Mouse (Mus musculus): ENCODE measurements around the gene Cdca4.
"Not testable (repeated sequence)": the region's sequence is repeated elsewhere in the genome, so short reads cannot be mapped to it uniquely, and the experiment has no call there.

The Cdca4 gene

DNA sequence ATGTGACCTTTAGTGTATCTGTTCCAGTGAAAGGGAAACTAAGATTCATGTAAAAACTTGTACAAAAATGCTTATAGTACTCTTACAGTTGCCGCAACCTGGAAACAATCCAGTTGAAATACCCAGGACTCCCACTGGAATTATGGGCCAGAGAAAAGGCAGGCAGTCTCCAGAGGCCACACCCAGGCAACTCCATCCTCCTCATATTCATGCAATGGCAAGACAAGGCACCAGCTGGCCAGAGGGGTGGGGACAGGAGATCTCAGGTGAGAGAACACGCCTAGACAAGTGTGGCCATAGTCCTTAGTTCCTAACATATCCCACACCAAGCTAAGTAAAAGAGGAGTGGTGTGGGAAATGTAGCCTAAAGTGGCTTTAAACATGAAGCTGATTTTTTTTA is 6.5 kb downstream of the Cdca4 start:
- DNase-seq (ENCODE audit: low spot score in 2 of 2): peak in 1 of 2 experiments; percentile 4

DNA sequence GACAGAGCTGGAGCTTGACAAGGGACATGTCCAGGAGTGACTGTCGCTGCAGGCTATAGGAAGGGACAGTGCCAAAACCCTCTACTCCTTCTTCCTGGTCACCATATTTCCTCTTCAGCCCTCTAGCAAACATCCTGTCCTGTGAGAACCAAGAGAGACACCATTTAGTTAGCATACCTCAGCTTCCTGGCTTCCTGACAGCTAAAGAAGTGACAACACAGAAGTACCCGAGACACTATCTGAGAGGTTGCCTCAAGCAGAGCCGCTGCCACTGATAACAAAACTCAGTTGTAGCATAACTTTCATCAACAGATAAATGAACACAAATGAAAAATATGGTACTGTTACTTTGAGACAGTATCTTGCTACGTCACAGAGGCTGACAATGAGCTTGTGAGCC is 7.2 kb downstream of the Cdca4 start:
- DNase-seq (ENCODE audit: low spot score in 2 of 2): no peak

DNA sequence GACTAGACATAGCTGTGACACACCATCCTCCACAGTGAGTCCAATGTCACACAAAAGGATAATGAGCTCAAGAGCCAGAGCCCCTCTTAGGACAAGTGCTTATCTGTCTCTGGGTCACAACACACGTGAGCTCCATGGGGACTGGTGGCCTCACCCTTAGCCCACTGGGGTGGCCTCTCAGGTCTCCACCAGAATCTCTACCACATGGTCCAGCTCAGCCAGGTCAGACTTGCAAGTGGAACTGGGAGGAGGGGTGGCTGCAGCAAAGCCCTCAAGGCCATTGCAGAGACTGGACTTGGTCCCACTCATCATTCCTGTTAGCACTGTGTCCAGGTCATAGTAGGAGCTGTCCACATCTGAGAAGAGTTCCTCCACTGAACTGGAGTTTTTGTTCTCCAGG is 8.0 kb downstream of the Cdca4 start:
- DNase-seq (ENCODE audit: low spot score in 2 of 2): peak in 1 of 2 experiments; percentile 3

DNA sequence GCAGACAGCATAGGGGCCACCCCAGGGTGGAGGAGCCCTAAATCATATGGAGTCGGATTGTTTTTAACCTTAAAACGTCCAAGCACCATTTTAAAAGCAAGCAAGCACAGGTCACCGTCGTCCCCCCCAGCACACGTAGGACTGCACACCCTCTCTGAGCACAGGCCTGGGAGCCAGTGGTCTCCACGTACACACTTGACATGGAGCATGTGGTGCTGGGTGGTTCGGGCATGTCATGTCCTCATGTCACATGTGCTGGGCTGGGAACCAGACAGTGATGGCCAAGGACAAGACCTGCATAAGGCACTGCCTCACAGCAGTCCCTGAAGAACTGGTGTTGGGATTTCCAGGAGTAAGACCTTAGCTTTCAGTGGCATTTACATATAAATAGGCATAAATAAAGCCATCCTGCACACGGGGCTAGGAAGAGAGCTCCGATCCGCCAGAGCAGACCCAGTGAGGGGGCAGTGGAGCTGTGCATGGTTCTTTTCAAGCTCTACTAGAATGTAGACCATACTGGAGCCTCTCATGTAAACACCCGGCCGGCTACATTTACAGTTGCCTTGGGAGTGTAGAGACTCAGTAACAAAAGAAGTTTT is 8.7 kb downstream of the Cdca4 start:
- DNase-seq (ENCODE audit: low spot score in 2 of 2): no peak

DNA sequence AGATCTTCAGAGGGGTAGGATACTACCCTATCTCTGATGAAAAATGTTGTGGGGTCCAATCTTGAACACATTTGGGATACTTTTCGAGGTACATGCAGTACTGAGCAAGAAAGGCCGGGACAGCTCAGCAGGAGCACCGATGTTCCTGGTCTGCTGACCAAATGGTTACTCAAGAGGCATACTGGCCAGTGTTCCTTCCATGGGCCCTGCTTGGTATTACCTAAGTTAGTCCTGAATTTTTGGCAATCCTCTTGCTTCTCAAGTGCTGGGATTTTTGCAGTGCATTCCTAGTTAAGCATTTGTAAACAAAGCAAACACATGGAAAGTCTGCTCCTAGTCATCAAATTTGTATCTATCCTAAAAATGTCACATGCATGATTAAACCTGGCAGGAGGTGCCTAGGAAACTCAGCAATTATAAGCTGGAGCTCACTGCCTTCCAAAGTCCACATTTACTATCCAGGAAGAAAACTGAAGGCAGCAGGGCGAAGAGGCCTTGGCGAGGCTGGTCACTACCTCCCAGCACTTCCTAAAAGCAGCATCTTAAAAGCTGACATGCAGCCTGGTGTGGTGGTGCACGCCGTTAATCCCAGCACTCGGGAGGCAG is 10.1 kb downstream of the Cdca4 start:
- no peak for DNase-seq (ENCODE audit: low spot score in 2 of 2)

DNA sequence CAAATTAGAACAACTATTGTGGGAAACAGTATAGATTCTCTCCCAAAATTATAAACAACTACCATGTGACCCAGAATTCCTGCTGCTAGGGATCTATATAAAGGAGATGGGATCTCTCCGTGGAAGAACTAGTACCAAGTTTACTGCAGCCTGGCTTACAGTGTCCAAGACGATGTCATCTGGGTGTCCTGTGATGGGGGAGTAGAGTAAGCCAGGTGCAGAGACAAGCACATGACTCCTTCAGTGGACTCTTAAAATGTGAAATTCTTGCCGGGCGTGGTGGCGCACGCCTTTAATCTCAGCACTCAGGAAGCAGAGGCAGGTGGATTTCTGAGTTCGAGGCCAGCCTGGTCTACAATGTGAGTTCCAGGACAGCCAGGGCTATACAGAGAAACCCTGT is 12.4 kb downstream of the Cdca4 start:
- not testable (repeated sequence) for DNase-seq (ENCODE audit: low spot score in 2 of 2)

DNA sequence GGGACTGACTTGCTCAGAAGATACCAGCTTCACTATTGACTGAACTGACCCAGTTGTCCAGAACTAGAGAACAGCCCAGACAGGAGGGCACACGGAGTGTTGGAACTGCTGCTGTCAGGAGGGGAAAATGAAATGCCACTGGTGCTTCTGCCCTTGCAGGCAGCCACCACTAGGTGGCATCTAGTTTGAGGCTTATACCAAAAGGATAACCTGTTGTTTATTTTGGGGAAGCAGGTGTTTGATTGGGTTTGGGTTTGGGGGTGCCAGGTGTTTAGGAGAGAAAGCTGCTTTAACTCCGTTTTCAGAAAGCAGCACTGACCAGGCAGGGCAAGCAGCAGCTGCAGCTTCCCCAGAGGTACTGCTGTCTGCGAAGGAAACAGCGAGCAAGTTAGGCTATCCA is 12.9 kb downstream of the Cdca4 start:
- peak in 1 of 2 experiments; percentile 50 for DNase-seq (ENCODE audit: low spot score in 2 of 2)

DNA sequence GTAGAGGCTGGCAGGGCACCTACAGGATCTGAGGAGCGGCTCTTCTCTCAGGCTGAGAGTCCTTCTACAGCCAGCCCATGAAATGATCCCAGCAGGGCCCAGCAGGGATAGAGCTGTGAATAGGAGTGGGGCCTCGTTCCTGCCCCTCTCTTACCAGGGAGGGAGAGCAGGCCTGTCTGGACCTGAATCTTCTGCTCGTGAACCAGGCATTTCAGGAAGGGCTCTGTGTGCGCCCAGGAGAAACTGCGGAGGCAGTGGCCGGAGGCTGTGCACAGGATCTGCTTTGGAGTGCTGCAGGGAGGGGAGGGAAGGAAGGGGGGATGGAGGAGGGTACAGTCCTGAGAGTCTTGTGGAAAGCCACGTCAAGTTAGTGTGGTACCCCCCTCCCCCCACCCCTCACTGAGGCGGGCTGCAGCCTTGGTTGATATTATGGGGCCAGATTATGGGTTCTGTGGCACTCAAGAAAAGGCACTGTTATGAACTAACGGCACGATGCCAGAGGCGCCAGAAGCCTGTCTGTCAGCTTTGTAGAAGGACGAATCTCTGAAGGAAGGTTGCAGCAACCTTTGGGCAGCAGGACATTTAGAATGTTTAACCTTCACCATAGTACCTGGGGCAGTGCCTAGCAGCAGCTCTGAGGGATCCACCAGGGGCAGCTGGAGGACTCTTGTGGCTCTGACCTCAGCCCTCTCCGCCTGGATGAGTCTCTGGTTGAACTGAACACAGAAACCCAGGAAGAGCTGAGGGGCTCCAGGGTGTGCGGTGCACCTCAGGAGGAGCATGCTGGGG is 14.3 kb downstream of the Cdca4 start:
- no peak for DNase-seq (ENCODE audit: low spot score in 2 of 2)

DNA sequence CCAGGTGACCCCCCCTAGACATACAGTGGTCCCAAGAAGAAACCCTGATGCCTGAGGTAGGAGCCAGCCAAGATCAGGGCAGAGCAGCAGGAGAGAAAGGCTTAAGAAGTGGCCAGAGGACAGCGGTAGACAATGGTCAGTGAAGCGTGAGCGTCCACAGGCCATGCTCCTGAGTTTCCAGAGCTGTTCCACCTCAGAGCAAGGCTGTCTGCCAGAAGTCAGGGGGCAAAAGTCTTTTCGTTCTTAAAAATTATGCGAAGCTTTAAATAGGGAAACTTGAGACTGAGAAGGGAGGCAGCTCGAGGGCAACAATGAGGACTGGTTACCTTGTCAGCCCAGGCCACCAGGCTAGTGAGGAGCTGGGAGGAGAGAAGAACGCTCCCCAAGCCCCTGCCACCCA is 15.9 kb downstream of the Cdca4 start:
- DNase-seq (ENCODE audit: low spot score in 2 of 2): no peak

DNA sequence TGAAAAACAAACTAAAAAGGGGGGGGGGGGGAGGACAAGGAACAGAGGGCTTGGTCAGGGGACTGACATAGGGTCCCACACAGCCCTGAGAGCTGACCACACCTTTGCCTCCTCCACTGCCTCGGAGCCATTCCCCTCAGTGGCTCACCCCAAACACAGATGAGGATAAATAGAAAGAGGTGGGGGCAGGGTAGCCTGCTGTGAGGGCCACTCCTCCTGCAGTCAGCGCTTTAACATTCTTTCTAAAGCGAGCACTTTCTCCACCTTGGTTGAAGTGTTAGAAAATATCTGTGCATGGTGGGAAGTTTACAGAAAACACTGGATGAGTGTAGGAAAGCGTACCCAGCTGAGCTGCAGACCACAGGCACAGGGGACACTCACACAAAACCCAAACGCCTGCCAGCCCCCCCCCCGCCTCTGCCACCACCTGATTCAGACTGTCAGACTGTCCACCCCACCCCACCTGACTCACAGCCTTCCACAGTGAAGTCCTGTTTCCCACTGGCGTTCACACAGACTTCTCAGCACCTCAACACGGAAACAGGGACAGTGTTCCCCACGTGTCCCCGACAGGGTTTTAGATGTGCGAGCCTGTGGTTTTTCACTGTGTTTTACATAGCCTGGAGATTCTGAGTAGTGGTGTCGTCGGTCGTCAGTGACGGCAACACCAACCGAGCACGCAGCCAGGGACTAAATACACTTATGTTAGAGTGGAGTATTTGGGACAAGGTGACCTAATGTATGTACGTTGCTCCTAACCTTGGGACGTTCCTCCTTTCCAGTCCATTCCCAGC is 18.9 kb downstream of the Cdca4 start:
- no peak for DNase-seq (ENCODE audit: low spot score in 2 of 2)

DNA sequence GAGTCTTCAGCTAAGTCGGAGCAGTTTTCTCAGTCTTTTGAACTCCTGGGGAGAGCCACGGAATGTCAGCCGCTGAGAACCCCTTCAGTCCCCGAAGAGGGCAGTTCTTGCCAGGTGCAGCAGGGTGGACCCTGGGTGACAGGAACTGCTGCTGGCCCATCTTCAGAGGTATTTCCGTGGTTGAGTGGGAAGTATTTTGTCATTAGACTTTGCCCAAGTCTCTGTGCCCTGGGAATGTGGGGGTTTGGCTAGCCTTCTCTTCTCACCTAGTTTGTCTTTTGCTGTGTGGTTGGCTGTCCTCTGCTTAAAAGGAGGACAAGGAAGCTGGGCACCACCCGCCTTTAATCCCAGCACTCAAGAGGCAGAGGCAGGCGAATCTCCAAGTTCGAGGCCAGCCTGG is 19.6 kb downstream of the Cdca4 start:
- no peak for DNase-seq (ENCODE audit: low spot score in 2 of 2)

DNA sequence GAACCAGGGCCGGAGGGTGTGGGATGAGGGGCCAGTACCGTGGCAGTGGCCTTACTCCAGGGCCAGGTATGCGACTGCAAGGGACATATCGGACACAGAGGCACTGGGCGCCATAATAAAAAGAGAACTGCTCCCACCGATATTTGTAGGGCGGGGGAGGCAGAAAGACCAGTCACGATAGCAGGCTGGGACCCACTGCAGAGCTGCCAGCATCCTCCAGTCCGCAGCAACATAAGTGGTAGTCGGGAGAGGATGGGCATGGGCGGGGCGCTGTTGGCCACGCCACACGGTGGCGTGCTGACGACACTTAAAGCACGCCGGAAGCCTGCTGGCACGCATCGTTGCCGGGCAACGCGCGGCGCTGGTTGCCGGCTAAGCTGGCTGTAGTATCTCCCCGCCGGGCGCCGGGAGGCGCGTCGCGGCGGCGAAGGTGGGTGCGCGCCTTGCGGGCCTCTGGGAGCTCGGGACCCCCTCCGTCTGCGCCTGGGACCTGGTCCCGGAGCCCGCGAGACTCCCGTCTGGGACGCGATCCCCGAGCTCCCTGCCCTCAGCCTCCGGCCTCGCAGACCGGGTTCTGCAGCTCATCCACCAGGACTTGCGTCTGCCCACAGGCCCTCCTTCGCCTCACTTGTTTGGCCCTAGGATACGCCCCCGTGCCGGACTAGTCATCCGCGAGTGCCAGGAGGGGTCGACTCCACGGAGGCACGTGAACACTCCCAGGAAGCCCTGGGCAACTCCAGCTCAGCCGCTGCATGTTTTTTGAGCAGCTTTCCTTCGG is 20.4 kb downstream of the Cdca4 start, which contains the start of gene Clba1:
Clba1 (plus strand) TSS at position 351 of the 778 bp plus-strand sequence.
- peak; percentile 91 for DNase-seq (ENCODE audit: low spot score in 2 of 2)

DNA sequence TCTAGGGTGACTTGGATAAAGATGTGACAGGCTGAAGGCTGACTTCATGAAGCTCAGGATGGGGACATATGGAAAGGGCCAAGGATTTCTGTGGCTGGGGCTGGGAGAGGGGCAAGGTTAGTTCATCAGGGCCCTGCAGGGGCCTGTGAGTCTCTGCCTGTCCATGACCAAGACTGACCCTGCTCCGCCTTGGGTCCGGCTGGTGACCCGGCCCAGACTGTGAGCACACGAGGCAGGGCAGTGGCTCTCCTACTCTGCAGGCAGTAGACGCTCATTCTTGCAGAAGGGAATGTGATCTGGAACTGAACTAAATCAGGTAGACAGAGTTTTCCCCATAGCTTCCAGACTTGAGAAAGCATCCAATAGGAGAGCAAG is 21.0 kb downstream of the Cdca4 start:
- DNase-seq (ENCODE audit: low spot score in 2 of 2): no peak

DNA sequence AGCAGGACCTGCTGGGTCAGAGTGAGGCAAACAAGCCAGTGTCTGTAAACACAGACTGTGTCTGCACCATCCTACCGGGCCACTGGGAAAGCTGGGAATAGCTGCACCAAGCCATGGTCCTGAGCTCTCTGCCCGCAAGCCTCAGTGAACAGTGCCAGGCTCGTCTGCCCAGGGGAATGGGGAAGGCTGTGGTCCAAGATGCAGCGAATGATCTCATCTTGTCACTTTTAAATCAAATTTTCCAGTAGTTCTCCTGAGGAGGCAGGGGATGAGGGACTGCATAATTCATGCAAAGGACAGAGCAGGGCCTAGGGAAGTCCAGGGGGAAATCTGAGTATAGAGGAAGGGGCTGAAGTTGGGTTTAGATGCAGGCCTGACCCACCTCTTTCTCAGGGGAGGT is 21.4 kb downstream of the Cdca4 start:
- DNase-seq (ENCODE audit: low spot score in 2 of 2): no peak

DNA sequence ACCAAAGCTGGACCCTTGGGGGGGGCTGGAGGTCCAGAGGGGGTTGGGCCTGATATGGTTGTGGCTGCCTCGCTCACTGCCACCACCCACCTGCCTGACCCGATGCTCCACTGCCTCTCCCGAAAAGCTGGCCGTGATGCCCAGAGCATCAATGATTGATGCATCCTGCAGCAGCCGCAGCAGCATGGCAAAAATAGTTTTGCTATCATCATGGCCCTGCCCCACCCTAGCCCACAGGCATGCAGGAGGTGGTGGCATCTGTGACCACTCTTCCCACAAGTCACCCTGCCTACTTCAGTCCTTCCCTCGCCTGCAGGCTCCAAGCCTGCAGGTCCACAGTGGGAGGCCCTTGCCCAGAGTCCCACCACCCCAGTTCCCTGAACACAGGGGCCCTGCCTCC is 23.2 kb downstream of the Cdca4 start:
- no peak for DNase-seq (ENCODE audit: low spot score in 2 of 2)

DNA sequence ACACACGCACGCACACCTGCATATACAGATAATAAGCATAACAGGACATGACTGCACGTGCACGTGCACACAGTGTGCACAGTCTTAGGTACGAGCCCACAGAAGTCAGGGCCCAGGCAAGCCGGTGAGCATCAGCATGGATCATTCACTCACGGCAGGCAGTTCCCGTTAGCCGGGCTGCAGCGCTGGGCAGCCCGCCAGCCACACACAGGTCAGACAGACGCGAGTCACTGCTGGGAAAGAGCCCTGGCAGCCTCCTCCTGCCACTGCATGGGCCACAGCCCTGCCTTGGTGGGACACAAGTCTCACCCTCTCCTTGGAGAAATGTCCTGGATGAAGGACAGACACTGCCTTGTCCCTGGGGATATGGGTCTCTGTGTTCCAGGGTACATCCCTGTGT is 25.2 kb downstream of the Cdca4 start:
- no peak for DNase-seq (ENCODE audit: low spot score in 2 of 2)

DNA sequence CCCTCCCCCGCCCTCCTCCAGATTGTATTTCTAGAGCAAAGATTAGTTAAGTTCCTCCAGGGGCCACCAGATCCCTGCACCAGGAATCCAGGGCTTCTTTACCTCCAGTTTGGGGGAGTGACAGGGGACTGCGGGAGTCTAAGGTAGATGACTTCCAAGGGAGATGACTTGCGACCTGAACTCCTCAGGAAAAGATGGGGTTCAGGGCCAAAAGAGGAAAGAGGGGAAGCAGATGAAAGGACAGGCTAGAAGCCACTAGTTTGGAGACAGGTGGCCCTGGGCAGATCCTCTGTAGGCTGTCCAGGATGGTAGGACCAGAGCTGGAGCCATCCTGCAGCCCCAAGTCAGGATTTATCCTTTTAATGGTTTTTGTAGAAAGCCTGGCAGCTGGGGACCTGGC is 26.3 kb downstream of the Cdca4 start:
- DNase-seq (ENCODE audit: low spot score in 2 of 2): no peak

DNA sequence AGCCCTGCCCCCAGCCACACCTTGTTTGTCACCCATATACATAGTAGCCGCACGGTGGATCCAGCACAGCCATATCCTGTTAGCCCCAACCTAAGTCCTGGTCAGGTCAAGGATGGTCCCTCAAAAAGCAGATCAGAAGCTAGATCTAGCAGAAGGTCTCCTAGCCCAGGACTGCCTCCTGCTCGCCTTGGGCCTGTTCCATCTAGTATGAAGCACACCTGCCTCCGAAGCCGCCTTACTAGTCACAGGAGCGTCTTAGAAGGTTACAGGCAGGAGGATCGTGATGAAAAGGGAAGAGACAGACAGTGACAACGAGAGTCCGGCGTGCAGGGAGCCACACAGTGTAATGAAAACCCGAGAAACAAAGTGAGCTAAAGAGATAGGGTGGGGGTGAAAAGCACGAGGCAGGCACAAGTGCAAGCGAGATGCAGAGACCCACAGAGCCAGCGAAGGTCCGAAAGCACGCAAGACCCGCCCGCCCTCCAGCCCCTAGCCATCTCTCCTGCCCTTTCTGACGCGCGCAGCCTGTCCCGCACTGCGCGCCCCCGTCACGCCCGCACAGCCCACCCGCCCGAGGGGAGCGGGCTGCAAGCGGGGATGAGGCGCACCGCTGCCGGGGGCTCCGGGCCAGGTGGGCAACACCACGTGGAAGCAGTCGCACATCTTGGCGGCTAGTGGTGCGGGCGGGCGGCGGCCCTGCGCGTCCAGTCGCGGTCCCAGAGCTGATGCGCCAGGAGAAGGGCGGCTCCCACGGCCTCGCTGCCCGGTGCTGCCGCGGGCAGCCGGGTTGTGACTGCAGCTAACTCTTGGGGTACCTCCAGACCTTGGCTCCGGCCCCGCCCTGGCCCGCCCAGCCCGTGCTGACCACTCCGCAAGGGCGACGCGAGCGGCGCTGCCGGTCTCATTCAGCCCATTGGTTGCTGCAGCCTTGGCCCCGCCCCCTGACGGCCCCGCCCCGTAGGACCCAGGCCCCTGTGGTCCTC is 27.1 kb downstream of the Cdca4 start, which contains the start of gene Ahnak2:
Ahnak2 (minus strand) TSS at position 794 of the 983 bp plus-strand sequence.
- DNase-seq (ENCODE audit: low spot score in 2 of 2): no peak

DNA sequence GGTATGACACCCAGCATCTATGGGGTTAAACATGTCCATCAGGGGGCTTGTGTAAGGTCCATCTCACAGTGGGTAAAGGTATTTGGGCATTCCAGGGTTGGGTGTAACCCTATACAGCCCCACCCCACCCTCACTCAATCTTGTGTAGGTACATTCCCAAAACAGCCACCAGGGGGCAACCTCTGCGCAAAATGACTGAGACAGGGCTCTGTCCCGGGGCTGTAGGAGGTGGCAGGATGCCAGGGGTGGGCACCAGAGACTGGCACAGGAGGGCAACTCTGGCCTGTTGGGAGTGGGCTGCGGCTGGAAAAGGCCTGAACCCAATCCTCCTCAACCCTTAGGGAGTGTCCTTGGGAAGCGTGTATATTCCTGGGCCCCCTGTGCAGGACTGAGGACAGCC is 28.7 kb downstream of the Cdca4 start:
- DNase-seq (ENCODE audit: low spot score in 2 of 2): peak in 1 of 2 experiments; percentile 62
